Mouse (Mus musculus) CH12.LX (cell line): ENCODE measurements around the gene Scrn1. TPM values are rescaled to one million over a fixed set of nuclear protein-coding genes. Genes with fewer than 3 reads are reported as not detected.

Experiments
- DNase-seq: peaks from one replicate; pipeline ENCODE4 v3.0.0-alpha.2; 2013; ENCODE audit errors: extremely low read depth
- H3K27ac ChIP-seq: 2 replicates; pipeline ENCODE4 v1.5.1; 2012; ENCODE audit warnings: low read depth, mild to moderate bottlenecking, control low read depth, moderate library complexity; ENCODE audit not compliant: insufficient read depth
- H3K27me3 ChIP-seq: replicated peaks from 2 replicates; pipeline ENCODE3; 2012; ENCODE audit warnings: inconsistent platforms
- H3K36me3 ChIP-seq, 2 experiments: replicated peaks in 1 of 2; 2 replicates each; pipeline versions ENCODE3 to v1.6.1; 2012; ENCODE audit warnings: inconsistent platforms in 1 of 2, low read length in 1 of 2, mild to moderate bottlenecking in 1 of 2, mixed read lengths in 1 of 2, moderate library complexity in 1 of 2; ENCODE audit not compliant: control insufficient read depth in 1 of 2, insufficient read depth in 1 of 2
- H3K4me1 ChIP-seq, 2 experiments: 2 replicates each; pipeline ENCODE4 v1.6.1; 2012; ENCODE audit warnings: inconsistent platforms in 1 of 2, moderate library complexity in 1 of 2; ENCODE audit not compliant: insufficient read depth in 2 of 2, control insufficient read depth in 1 of 2
- H3K4me2 ChIP-seq: 2 replicates; pipeline ENCODE4 v1.6.1; 2012; ENCODE audit warnings: low read depth, mild to moderate bottlenecking, control low read depth; ENCODE audit not compliant: poor library complexity, insufficient read depth, severe bottlenecking
- H3K4me3 ChIP-seq, 3 experiments: fragments of 150-350 bp in 1 of 3; sonication (generic) in 1 of 3; replicated peaks in 1 of 3; 2 replicates each; pipeline versions ENCODE3 to v1.5.1; 2011 to 2012; ENCODE audit warnings: low read depth in 2 of 3, low read length in 2 of 3, mild to moderate bottlenecking in 2 of 3, moderate library complexity in 2 of 3, control low read depth in 1 of 3, improper control_type of control experiment in 1 of 3, inconsistent platforms in 1 of 3, mixed read lengths in 1 of 3; ENCODE audit not compliant: poor library complexity in 1 of 3
- H3K79me2 ChIP-seq: replicated peaks from 2 replicates; pipeline ENCODE4 v1.6.1; 2012; ENCODE audit warnings: mild to moderate bottlenecking, moderate library complexity; ENCODE audit not compliant: control insufficient read depth, poor library complexity, insufficient read depth, severe bottlenecking; ENCODE audit errors: extremely low read depth
- H3K9ac ChIP-seq: 2 replicates; pipeline ENCODE4 v1.6.1; 2012; ENCODE audit warnings: low read depth, mild to moderate bottlenecking, control low read depth, moderate library complexity; ENCODE audit not compliant: insufficient read depth
- H3K9me3 ChIP-seq: replicated peaks from 2 replicates; pipeline ENCODE3; 2012; ENCODE audit warnings: low read length, inconsistent platforms, mixed read lengths
- BHLHE40 ChIP-seq: IDR thresholded peaks from 2 replicates; pipeline ENCODE4 v1.6.1; 2011; ENCODE audit warnings: mild to moderate bottlenecking, low read depth, low read length, improper control_type of control experiment
- CHD1 ChIP-seq: IDR thresholded peaks from 2 replicates; pipeline ENCODE4 v1.6.1; 2012; ENCODE audit warnings: low read depth, low read length, improper control_type of control experiment, inconsistent platforms
- EP300 ChIP-seq: IDR thresholded peaks from 2 replicates; pipeline ENCODE4 v1.6.1; 2011; ENCODE audit warnings: low read length, improper control_type of control experiment
- IRF4 ChIP-seq: IDR thresholded peaks from 2 replicates; pipeline ENCODE4 v1.6.1; 2014; ENCODE audit warnings: low read depth, mild to moderate bottlenecking, inconsistent platforms, low read length, improper control_type of control experiment
- JUN ChIP-seq: IDR thresholded peaks from 2 replicates; pipeline ENCODE4 v1.6.1; 2011; ENCODE audit warnings: low read depth, mild to moderate bottlenecking, low read length, improper control_type of control experiment, moderate library complexity; ENCODE audit not compliant: insufficient read depth
- JUND ChIP-seq: conservative IDR thresholded peaks from 2 replicates; pipeline ENCODE4 v1.6.1; 2011; ENCODE audit warnings: low read depth, low read length, improper control_type of control experiment
- MYC ChIP-seq: IDR thresholded peaks from 2 replicates; pipeline ENCODE4 v1.6.1; 2011; ENCODE audit warnings: low read depth, mild to moderate bottlenecking, improper control_type of control experiment, low read length
- PAX5 ChIP-seq: IDR thresholded peaks from 2 replicates; pipeline ENCODE4 v1.6.1; 2012; ENCODE audit warnings: low read length, inconsistent platforms, mixed read lengths
- POLR2A ChIP-seq: IDR thresholded peaks from 2 replicates; pipeline ENCODE4 v1.6.1; 2011; ENCODE audit warnings: low read depth, mild to moderate bottlenecking, improper control_type of control experiment, low read length
- RAD21 ChIP-seq: IDR thresholded peaks from 2 replicates; pipeline ENCODE4 v1.6.1; 2011; ENCODE audit warnings: low read depth, mild to moderate bottlenecking, low read length, improper control_type of control experiment, moderate library complexity
- SMC3 ChIP-seq: IDR thresholded peaks from 2 replicates; pipeline ENCODE4 v1.6.1; 2011; ENCODE audit warnings: low read depth, low read length, improper control_type of control experiment
- TBP ChIP-seq: conservative IDR thresholded peaks from 2 replicates; pipeline ENCODE4 v1.6.1; 2011; ENCODE audit warnings: low read depth, low read length, improper control_type of control experiment
- TCF12 ChIP-seq: IDR thresholded peaks from 2 replicates; pipeline ENCODE4 v1.6.1; 2014; ENCODE audit warnings: low read depth, mild to moderate bottlenecking, inconsistent platforms, low read length, improper control_type of control experiment
- UBTF ChIP-seq: IDR thresholded peaks from 2 replicates; pipeline ENCODE4 v1.6.1; 2012; ENCODE audit warnings: low read depth, mild to moderate bottlenecking, inconsistent platforms, low read length, improper control_type of control experiment, moderate library complexity
- ZC3H11A ChIP-seq: IDR thresholded peaks from 2 replicates; pipeline ENCODE4 v1.6.1; 2012; ENCODE audit warnings: low read depth, mild to moderate bottlenecking, inconsistent platforms, low read length, improper control_type of control experiment
- ZMIZ1 ChIP-seq: IDR thresholded peaks from 2 replicates; pipeline ENCODE4 v1.6.1; 2012; ENCODE audit warnings: low read depth, mild to moderate bottlenecking, inconsistent platforms, low read length, improper control_type of control experiment
- ZNF384 ChIP-seq: IDR thresholded peaks from 2 replicates; pipeline ENCODE4 v1.6.1; 2012; ENCODE audit warnings: low read depth, low read length, improper control_type of control experiment, inconsistent platforms
- dilution Hi-C: fragments of 300-500 bp; cut with MboI; formaldehyde crosslinking; loops from 2 replicates; pipeline ENCODE4 v1.14.3; 2020; ENCODE audit warnings: low sequenced_read_pairs; ENCODE audit not compliant: extremely low pct_unique_long_range_greater_than_20kb, extremely low pct_ligation_motif_present
- in situ Hi-C: fragments of 300-500 bp; cut with MboI; formaldehyde crosslinking; loops from 3 replicates; pipeline ENCODE4 v1.14.3; 2019; ENCODE audit warnings: low sequenced_read_pairs, low pct_ligation_motif_present, low pct_unique_long_range_greater_than_20kb, mixed read lengths
- polyA plus RNA-seq: library from polyadenylated mRNA; unstranded; fragments of >175 nt; gene quantifications from 2 replicates; pipeline ENCODE4 v1.2.1, GENCODE M21; 2012; ENCODE audit warnings: low read depth; ENCODE audit not compliant: insufficient read length
- total RNA-seq, 2 experiments: library from RNA; depleted of rRNA; stranded (reverse); fragments of 300-350 nt in 1 of 2; fragments of >200 nt in 1 of 2; gene quantifications; 2 replicates each; pipeline ENCODE4 v1.2.3; 2012 to 2014

Gene Scrn1
- total and polyA plus RNA-seq, 3 experiments: 0.04 TPM; not detected in 2

DNA sequence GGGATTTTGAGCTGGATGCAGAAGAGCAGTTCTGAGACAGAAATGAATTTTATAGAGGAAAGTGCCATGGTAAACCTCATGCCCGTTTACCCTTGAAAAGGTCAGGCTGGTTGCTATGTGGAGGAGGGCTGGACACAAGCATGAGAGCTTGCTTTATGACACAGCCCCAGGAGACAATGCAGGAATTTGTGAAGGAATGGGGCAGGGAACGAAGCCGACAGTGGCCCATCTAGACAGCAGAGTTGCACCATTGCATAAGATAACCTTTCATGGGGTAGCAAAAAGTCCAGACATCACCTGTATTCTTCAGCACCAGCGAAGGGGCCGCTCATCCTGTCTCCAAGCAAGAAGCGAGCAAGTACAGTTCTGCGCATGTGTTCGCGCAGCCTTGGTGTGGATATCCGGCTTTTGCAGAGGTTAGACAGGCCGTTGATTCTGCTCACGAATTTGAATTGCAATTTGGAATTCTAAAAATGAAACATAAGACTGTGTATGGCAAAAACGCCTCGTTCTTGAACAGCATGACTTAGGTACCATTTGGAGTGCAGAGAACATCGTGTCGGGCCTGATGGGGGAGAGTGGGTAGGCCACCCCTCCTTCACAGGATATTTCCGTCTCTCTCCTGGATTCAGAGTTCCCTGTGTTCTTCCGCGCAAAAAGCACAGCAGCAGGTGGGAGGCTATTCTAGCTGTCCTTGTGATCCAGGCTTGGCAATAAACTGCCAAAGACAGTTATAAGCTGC lies 90.2 kb downstream of the Scrn1 start:
- H3K36me3 ChIP-seq: no peaks in the 10 kb centered on the region
- no peak overlapping the region for H3K9ac ChIP-seq
- TF ChIP-seq MYC (no peak), IRF4 (no peak), PAX5 (no peak), JUND (no peak), RAD21 (no peak), EP300 (no peak), UBTF (no peak), JUN (no peak), ZC3H11A (no peak), ZMIZ1 (no peak), TBP (no peak), SMC3 (no peak), TCF12 (no peak)
- dilution Hi-C loops (no loop called here), in situ Hi-C loops (no loop called here)
- no peak overlapping the region for H3K4me3 ChIP-seq
- H3K79me2 ChIP-seq: no peaks in the 10 kb centered on the region
- no peaks in the 10 kb centered on the region for H3K4me1 ChIP-seq
- no peaks in the 10 kb centered on the region for H3K27me3 ChIP-seq
- H3K4me2 ChIP-seq: no peak overlapping the region
- no peak overlapping the region for H3K27ac ChIP-seq
- DNase-seq: no peak
- no peaks in the 10 kb centered on the region for H3K9me3 ChIP-seq

DNA sequence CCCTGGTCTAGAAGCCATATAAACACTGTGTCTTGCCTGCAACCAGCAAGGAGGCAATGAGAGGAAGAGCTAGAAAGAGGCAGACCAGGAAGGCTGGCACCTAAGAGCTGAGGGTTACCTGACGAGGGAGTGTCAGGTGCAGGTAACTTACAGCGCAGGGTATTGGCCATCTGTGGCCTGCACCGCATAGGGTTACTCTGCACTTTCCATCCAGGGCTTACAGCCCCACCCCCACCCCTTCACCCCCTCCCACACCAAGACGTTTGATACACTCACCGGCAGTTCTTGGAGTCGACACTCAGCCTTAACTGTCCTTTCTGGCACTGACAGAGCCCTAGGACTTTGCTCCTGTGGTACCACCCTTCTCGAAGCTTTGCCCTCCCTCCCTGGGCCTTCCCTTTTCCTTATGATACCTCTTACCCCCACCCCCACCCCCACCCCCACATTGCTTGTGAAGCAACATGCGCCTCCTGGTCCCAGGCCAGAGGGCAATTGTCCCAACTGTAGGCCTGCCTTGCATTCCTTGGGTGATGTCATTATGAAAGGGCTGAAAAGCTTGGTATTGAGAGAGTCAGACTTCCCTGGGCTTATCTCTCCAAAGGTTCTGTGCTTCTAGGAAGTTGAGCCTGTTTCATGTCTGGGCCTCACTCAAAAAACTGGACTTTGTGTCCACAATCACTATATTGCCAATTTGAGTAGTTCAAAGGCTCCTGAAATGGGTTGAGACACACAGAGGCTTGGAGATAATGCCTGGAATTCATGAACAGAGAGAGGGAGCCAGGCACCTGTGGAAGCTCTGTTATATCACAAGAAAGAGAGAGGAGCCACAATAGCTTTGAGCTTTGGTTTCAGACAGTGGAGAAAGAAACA lies 93.2 kb downstream of the Scrn1 start:
- Histone ChIP-seq H3K27ac (no peak overlapping the region), H3K9me3 (no peaks in the 10 kb centered on the region), H3K4me3 (no peak overlapping the region), H3K36me3 (no peaks in the 10 kb centered on the region), H3K4me2 (no peak overlapping the region), H3K9ac (no peak overlapping the region), H3K4me1 (no peaks in the 10 kb centered on the region), H3K27me3 (no peaks in the 10 kb centered on the region), H3K79me2 (no peaks in the 10 kb centered on the region)
- in situ Hi-C loops: no loop called here
- DNase-seq: no peak
- TF ChIP-seq POLR2A: no peak
- no peak for TF ChIP-seq CHD1
- no peak for TF ChIP-seq ZNF384
- TF ChIP-seq IRF4: no peak
- no peak for TF ChIP-seq BHLHE40
- no peak for TF ChIP-seq JUN
- dilution Hi-C loops: no loop called here
